Mouse (Mus musculus): Measurements from ENCODE around the gene Golph3.
A peak's percentile ranks its signal among the peaks of the same experiment; 100 is the strongest.

Gene Golph3

GRCm38 (mm10) chr15:12319889-12320288 is 1.4 kb upstream of the Golph3 start:
- peak; percentile 38 to 49 for DNase-seq

GRCm38 (mm10) chr15:12320441-12321090 is 684 bp upstream of the Golph3 start:
- no peak for DNase-seq

GRCm38 (mm10) chr15:12321788-12322621 is 755 bp downstream of the Golph3 start, which contains the start of gene 1810049J17Rik:
Gene 1810049J17Rik, minus strand, starts transcription at chr15:12321899.
- DNase-seq = peak in 1 of 2 experiments; percentile 63

GRCm38 (mm10) chr15:12322676-12323402 is 1.6 kb downstream of the Golph3 start:
- DNase-seq = no peak

- DNase-seq = no peak
Measured at GRCm38 (mm10) chr15:12324326-12324725, 3.1 kb downstream of the Golph3 start.

GRCm38 (mm10) chr15:12330389-12330788 is 9.1 kb downstream of the Golph3 start:
- peak in 1 of 2 experiments; percentile 45 for DNase-seq

GRCm38 (mm10) chr15:12330892-12331291 is 9.6 kb downstream of the Golph3 start:
- DNase-seq = no peak

- no peak for DNase-seq
Measured at GRCm38 (mm10) chr15:12331300-12331699, 10.1 kb downstream of the Golph3 start.

- no peak for DNase-seq
Measured at GRCm38 (mm10) chr15:12334381-12334780, 13.1 kb downstream of the Golph3 start.

GRCm38 (mm10) chr15:12337030-12337778 is 16.0 kb downstream of the Golph3 start:
- no peak for DNase-seq

- DNase-seq = no peak
Measured at GRCm38 (mm10) chr15:12337779-12338137, 16.5 kb downstream of the Golph3 start.

- DNase-seq = no peak
Measured at GRCm38 (mm10) chr15:12340536-12341400, 19.5 kb downstream of the Golph3 start.

- no peak for DNase-seq
Measured at GRCm38 (mm10) chr15:12341401-12341758, 20.1 kb downstream of the Golph3 start.

GRCm38 (mm10) chr15:12346916-12347315 is 25.7 kb downstream of the Golph3 start:
- DNase-seq = no peak

- no peak for DNase-seq
Measured at GRCm38 (mm10) chr15:12348950-12349349, 27.7 kb downstream of the Golph3 start.

- DNase-seq = no peak
Measured at GRCm38 (mm10) chr15:12349840-12350239, 28.6 kb downstream of the Golph3 start.

GRCm38 (mm10) chr15:12351470-12351869 is 30.2 kb downstream of the Golph3 start:
- DNase-seq = no peak

GRCm38 (mm10) chr15:12354281-12354810 is 33.1 kb downstream of the Golph3 start:
- DNase-seq = no peak

- no peak for DNase-seq
Measured at GRCm38 (mm10) chr15:12355261-12355660, 34.0 kb downstream of the Golph3 start.

GRCm38 (mm10) chr15:12355907-12356306 is 34.7 kb downstream of the Golph3 start:
- DNase-seq = no peak

- no peak for DNase-seq
Measured at GRCm38 (mm10) chr15:12357459-12357858, 36.2 kb downstream of the Golph3 start.
